Mouse (Mus musculus) midbrain, embryonic 12.5 days (tissue): ENCODE results near the gene Slc15a5. TPM values are rescaled to one million over a fixed set of nuclear protein-coding genes. Genes with fewer than 3 reads are reported as not detected.

ENCODE experiments used
- ATAC-seq: fragments of 200-750 bp; cut with Nextera tagmentation; 2 replicates; pipeline ENCODE4 v1.8.0; 2017; ENCODE audit warnings: low read depth, moderate TSS enrichment, moderate library complexity; ENCODE audit not compliant: low FRiP score
- H3K27ac ChIP-seq: fragments of 300-500 bp; sonication (generic); replicated peaks from 2 replicates; pipeline ENCODE4 v1.5.1; 2016; ENCODE audit warnings: mild to moderate bottlenecking
- H3K27me3 ChIP-seq: fragments of 300-500 bp; sonication (generic); 2 replicates; pipeline ENCODE4 v1.6.1; 2016; ENCODE audit warnings: mild to moderate bottlenecking
- H3K36me3 ChIP-seq: fragments of 300-500 bp; sonication (generic); 2 replicates; pipeline ENCODE4 v1.6.1; 2016
- H3K4me1 ChIP-seq: fragments of 300-500 bp; sonication (generic); 2 replicates; pipeline ENCODE4 v1.6.1; 2016
- H3K4me2 ChIP-seq: fragments of 300-500 bp; sonication (generic); replicated peaks from 2 replicates; pipeline ENCODE4 v1.6.1; 2016; ENCODE audit warnings: mild to moderate bottlenecking, moderate library complexity
- H3K4me3 ChIP-seq: fragments of 300-500 bp; sonication (generic); 2 replicates; pipeline ENCODE4 v1.5.1; 2016; ENCODE audit warnings: mild to moderate bottlenecking
- H3K9ac ChIP-seq: fragments of 300-500 bp; sonication (generic); replicated peaks from 2 replicates; pipeline ENCODE4 v1.6.1; 2016; ENCODE audit warnings: mild to moderate bottlenecking, moderate library complexity
- H3K9me3 ChIP-seq: fragments of 300-500 bp; sonication (generic); 2 replicates; pipeline ENCODE4 v1.6.1; 2016; ENCODE audit warnings: mild to moderate bottlenecking
- WGBS: fragments of 180-500 bp; shearing (Covaris S2); methylation state at CpG from one replicate; pipeline ENCODE4 v1.1.7; 2016; 5-methylcytosine and 5-hydroxymethylcytosine counted together
- polyA plus RNA-seq: library from polyadenylated mRNA; unstranded; fragments of >200 nt; fragmentation: Nextera tagmentation; extraction: Ambion mirVana; gene quantifications from 2 replicates; pipeline ENCODE4 v1.2.1, GENCODE M21; 2016

The Slc15a5 gene
- polyA plus RNA-seq, 1 experiment from 2014 or later, result not detected

- H3K9me3 ChIP-seq, result no peaks in the 10 kb centered on the region
- ATAC-seq, result no peak
- H3K36me3 ChIP-seq, result no peaks in the 10 kb centered on the region
- no peak overlapping the region for H3K4me2 ChIP-seq
- H3K4me1 ChIP-seq, result no peaks in the 10 kb centered on the region
- no peak overlapping the region for H3K9ac ChIP-seq
- no peak overlapping the region for H3K4me3 ChIP-seq
- WGBS, result 72% methylated on average over 10 of the region's 10 CpGs
- no peak overlapping the region for H3K27ac ChIP-seq
- H3K27me3 ChIP-seq, result no peaks in the 10 kb centered on the region
Measured at GRCm38 (mm10) chr6:137946520-137946919, 133.2 kb downstream of the Slc15a5 start.

- no peaks in the 10 kb centered on the region for H3K4me1 ChIP-seq
- no peak overlapping the region for H3K4me2 ChIP-seq
- WGBS, result 71% methylated on average over 12 of the region's 12 CpGs
- ATAC-seq, result 0 out of 2 replicates have a peak, but pooled peaks have one; percentile 16
- no peak overlapping the region for H3K9ac ChIP-seq
- H3K4me3 ChIP-seq, result no peak overlapping the region
- H3K36me3 ChIP-seq, result no peaks in the 10 kb centered on the region
- H3K9me3 ChIP-seq, result no peaks in the 10 kb centered on the region
- no peak overlapping the region for H3K27ac ChIP-seq
- no peaks in the 10 kb centered on the region for H3K27me3 ChIP-seq
Measured at GRCm38 (mm10) chr6:137940374-137941218, 139.1 kb downstream of the Slc15a5 start.

- no peak for ATAC-seq
- Histone ChIP-seq H3K9ac (no peak overlapping the region), H3K4me3 (no peak overlapping the region), H3K27ac (no peak overlapping the region), H3K27me3 (no peaks in the 10 kb centered on the region), H3K36me3 (no peaks in the 10 kb centered on the region), H3K9me3 (no peaks in the 10 kb centered on the region), H3K4me2 (no peak overlapping the region), H3K4me1 (no peaks in the 10 kb centered on the region)
- 93% methylated on average over 5 of the region's 5 CpGs for WGBS
Measured at GRCm38 (mm10) chr6:137937541-137937940, 142.2 kb downstream of the Slc15a5 start.

- Histone ChIP-seq H3K27ac (no peak overlapping the region), H3K4me1 (no peaks in the 10 kb centered on the region), H3K36me3 (no peaks in the 10 kb centered on the region), H3K4me2 (no peak overlapping the region), H3K27me3 (no peaks in the 10 kb centered on the region), H3K4me3 (no peak overlapping the region), H3K9me3 (no peaks in the 10 kb centered on the region), H3K9ac (no peak overlapping the region)
- WGBS, result 53% methylated on average over 1 of the region's 1 CpGs
- no peak for ATAC-seq
Measured at GRCm38 (mm10) chr6:137936268-137936667, 143.4 kb downstream of the Slc15a5 start.

GRCm38 (mm10) chr6:137935857-137936256, 143.9 kb downstream of the Slc15a5 start:
- H3K27ac ChIP-seq, result no peak overlapping the region
- 83% methylated on average over 7 of the region's 7 CpGs for WGBS

GRCm38 (mm10) chr6:137935341-137935740, 144.4 kb downstream of the Slc15a5 start:
- Histone ChIP-seq H3K4me1 (no peaks in the 10 kb centered on the region), H3K27ac (no peak overlapping the region), H3K27me3 (no peaks in the 10 kb centered on the region), H3K9me3 (no peaks in the 10 kb centered on the region), H3K4me2 (no peak overlapping the region), H3K36me3 (no peaks in the 10 kb centered on the region), H3K9ac (no peak overlapping the region), H3K4me3 (no peak overlapping the region)
- 79% methylated on average over 8 of the region's 8 CpGs for WGBS
- no peak for ATAC-seq

More at GRCm38 (mm10) chr6:137935857-137936256, 143.9 kb downstream of the Slc15a5 start:
- ATAC-seq, result no peak
- Histone ChIP-seq H3K4me2 (no peak overlapping the region), H3K4me1 (no peaks in the 10 kb centered on the region), H3K9ac (no peak overlapping the region), H3K9me3 (no peaks in the 10 kb centered on the region), H3K36me3 (no peaks in the 10 kb centered on the region), H3K4me3 (no peak overlapping the region), H3K27me3 (no peaks in the 10 kb centered on the region)

- 86% methylated on average over 3 of the region's 3 CpGs for WGBS
- Histone ChIP-seq H3K27ac (no peak overlapping the region), H3K9ac (no peak overlapping the region), H3K4me3 (no peak overlapping the region), H3K4me2 (no peak overlapping the region), H3K27me3 (no peaks in the 10 kb centered on the region), H3K9me3 (no peaks in the 10 kb centered on the region), H3K36me3 (no peaks in the 10 kb centered on the region), H3K4me1 (no peaks in the 10 kb centered on the region)
- ATAC-seq, result no peak
Measured at GRCm38 (mm10) chr6:137934545-137935298, 145.0 kb downstream of the Slc15a5 start.

Other genes starting within 250 kb of the Slc15a5 start
- gene Mgst1, start 60.4 kb upstream of the Slc15a5 start, polyA plus RNA-seq, result 49.2 and 51.9 TPM in 2 replicates